Mouse (Mus musculus) limb, embryonic 14.5 days (tissue): Measurements from ENCODE around the gene Trim43b. TPM values are rescaled to one million over a fixed set of nuclear protein-coding genes. Genes with fewer than 3 reads are reported as not detected.
A peak's percentile ranks its signal among the peaks of the same experiment; 100 is the strongest.
"Not testable (repeated sequence)": the region's sequence is repeated elsewhere in the genome, so short reads cannot be mapped to it uniquely, and the experiment has no call there.

Experiments
- ATAC-seq: fragments of 200-750 bp; cut with Nextera tagmentation; 2 replicates; pipeline ENCODE4 v1.8.0; 2017; ENCODE audit warnings: low read depth, moderate number of reproducible peaks, moderate TSS enrichment; ENCODE audit not compliant: low FRiP score
- DNase-seq: peaks from one replicate; pipeline ENCODE4 v3.0.0-alpha.2; 2015; ENCODE audit warnings: low spot score
- H3K27ac ChIP-seq: fragments of 300-500 bp; sonication (generic); replicated peaks from 2 replicates; pipeline ENCODE4 v1.5.1; 2014; ENCODE audit warnings: low read depth, mild to moderate bottlenecking, low read length, moderate library complexity, mixed read lengths
- H3K27me3 ChIP-seq: fragments of 300-500 bp; sonication (generic); 2 replicates; pipeline ENCODE4 v1.6.1; 2014; ENCODE audit warnings: low read length, mixed read lengths; ENCODE audit not compliant: control insufficient read depth, insufficient read depth
- H3K36me3 ChIP-seq: fragments of 300-500 bp; sonication (generic); 2 replicates; pipeline ENCODE4 v1.6.1; 2014; ENCODE audit warnings: mild to moderate bottlenecking, low read length, moderate library complexity, mixed read lengths; ENCODE audit not compliant: control insufficient read depth, insufficient read depth
- H3K4me1 ChIP-seq: fragments of 300-500 bp; sonication (generic); 2 replicates; pipeline ENCODE4 v1.6.1; 2014; ENCODE audit warnings: antibody characterized with exemption, low read length, mixed read lengths; ENCODE audit not compliant: control insufficient read depth, insufficient read depth
- H3K4me2 ChIP-seq: fragments of 300-500 bp; sonication (generic); replicated peaks from 2 replicates; pipeline ENCODE4 v1.6.1; 2014; ENCODE audit warnings: low read depth, mild to moderate bottlenecking, low read length, moderate library complexity; ENCODE audit not compliant: severe bottlenecking
- H3K4me3 ChIP-seq: fragments of 300-500 bp; sonication (generic); replicated peaks from 2 replicates; pipeline ENCODE4 v1.5.1; 2014; ENCODE audit warnings: low read length
- H3K9ac ChIP-seq: fragments of 300-500 bp; sonication (generic); 2 replicates; pipeline ENCODE4 v1.6.1; 2014; ENCODE audit warnings: mild to moderate bottlenecking, low read depth, low read length, moderate library complexity; ENCODE audit not compliant: severe bottlenecking
- H3K9me3 ChIP-seq: fragments of 300-500 bp; sonication (generic); 2 replicates; pipeline ENCODE4 v1.6.1; 2016; ENCODE audit warnings: low read length; ENCODE audit not compliant: control insufficient read depth
- WGBS: fragments of 180-500 bp; shearing (Covaris S2); extraction: QIAGEN DNeasy Blood & Tissue Kit; methylation state at CpG from one replicate; pipeline ENCODE4 v1.1.7; 2014; 5-methylcytosine and 5-hydroxymethylcytosine counted together
- polyA plus RNA-seq, 2 experiments: library from polyadenylated mRNA; depleted of rRNA in 1 of 2; stranded (reverse) in 1 of 2; unstranded in 1 of 2; fragments of >200 nt; fragmentation: Nextera tagmentation in 1 of 2; extraction: Ambion mirVana in 1 of 2; gene quantifications; 2 replicates each; pipeline versions ENCODE4 v1.2.1 to v1.2.3; 2012 to 2014

Trim43b gene
- polyA plus RNA-seq (2012; rRNA removed) (0.04 TPM in 1 of 2 replicates, not detected in the other), polyA plus RNA-seq (2014; fragmentation: Nextera tagmentation; extraction: Ambion mirVana) (not detected in 2 replicates)

- DNase-seq, H3K27ac ChIP-seq, H3K9me3 ChIP-seq, H3K9ac ChIP-seq, H3K36me3 ChIP-seq, H3K27me3 ChIP-seq, ATAC-seq, H3K4me3 ChIP-seq, H3K4me2 ChIP-seq, H3K4me1 ChIP-seq: not testable (repeated sequence)
- WGBS: 82% methylated on average over 1 of the region's 2 CpGs
These were observed at the start of gene Trim43b for GRCm38 (mm10) chr9:89092735-89093134. TSS of gene Trim43b (minus strand) at chr9:89092835.

- not testable (repeated sequence) for H3K9ac ChIP-seq, H3K4me2 ChIP-seq, ATAC-seq, H3K27ac ChIP-seq, H3K9me3 ChIP-seq, H3K4me1 ChIP-seq, H3K27me3 ChIP-seq, H3K4me3 ChIP-seq, DNase-seq, H3K36me3 ChIP-seq
- 97% methylated on average over 7 of the region's 7 CpGs for WGBS
These were observed 11.9 kb upstream of the Trim43b start for GRCm38 (mm10) chr9:89104576-89104975.

- 95% methylated on average over 13 of the region's 13 CpGs for WGBS
- not testable (repeated sequence) for ATAC-seq
These were observed 5.9 kb downstream of the Trim43b start for GRCm38 (mm10) chr9:89086746-89087145.

GRCm38 (mm10) chr9:89079637-89080036 is 13.0 kb downstream of the Trim43b start:
- H3K4me1 ChIP-seq: not testable (repeated sequence)
- WGBS: 72% methylated on average over 10 of the region's 10 CpGs

More at GRCm38 (mm10) chr9:89086746-89087145, 5.9 kb downstream of the Trim43b start:
- not testable (repeated sequence) for H3K4me2 ChIP-seq, H3K4me3 ChIP-seq, H3K36me3 ChIP-seq, H3K4me1 ChIP-seq, H3K27me3 ChIP-seq, DNase-seq, H3K9me3 ChIP-seq, H3K9ac ChIP-seq, H3K27ac ChIP-seq

GRCm38 (mm10) chr9:89076508-89076907 is 16.1 kb downstream of the Trim43b start:
- not testable (repeated sequence) for ATAC-seq, DNase-seq, H3K36me3 ChIP-seq, H3K4me2 ChIP-seq, H3K9me3 ChIP-seq, H3K27me3 ChIP-seq, H3K4me3 ChIP-seq, H3K9ac ChIP-seq, H3K4me1 ChIP-seq, H3K27ac ChIP-seq
- WGBS: 91% methylated on average over 1 of the region's 5 CpGs

More at GRCm38 (mm10) chr9:89079637-89080036, 13.0 kb downstream of the Trim43b start:
- not testable (repeated sequence) for H3K4me2 ChIP-seq, ATAC-seq, H3K27me3 ChIP-seq, H3K9me3 ChIP-seq, H3K9ac ChIP-seq, H3K27ac ChIP-seq, H3K36me3 ChIP-seq, H3K4me3 ChIP-seq, DNase-seq

- not testable (repeated sequence) for H3K9me3 ChIP-seq, H3K4me3 ChIP-seq, H3K27me3 ChIP-seq, H3K9ac ChIP-seq, H3K27ac ChIP-seq, H3K36me3 ChIP-seq, H3K4me2 ChIP-seq, H3K4me1 ChIP-seq, ATAC-seq, DNase-seq
- WGBS: 95% methylated on average over 2 of the region's 6 CpGs
These were observed 25.5 kb downstream of the Trim43b start for GRCm38 (mm10) chr9:89067143-89067501.

GRCm38 (mm10) chr9:89066378-89067142 is 26.1 kb downstream of the Trim43b start:
- not testable (repeated sequence) for H3K27me3 ChIP-seq, H3K27ac ChIP-seq, H3K4me2 ChIP-seq, H3K9ac ChIP-seq, H3K4me3 ChIP-seq, H3K4me1 ChIP-seq, H3K9me3 ChIP-seq, DNase-seq, H3K36me3 ChIP-seq
- ATAC-seq: peak; percentile 98
- 71% methylated on average over 34 of the region's 44 CpGs for WGBS
